Mouse (Mus musculus): ENCODE data around the gene Map3k7cl.

DNA sequence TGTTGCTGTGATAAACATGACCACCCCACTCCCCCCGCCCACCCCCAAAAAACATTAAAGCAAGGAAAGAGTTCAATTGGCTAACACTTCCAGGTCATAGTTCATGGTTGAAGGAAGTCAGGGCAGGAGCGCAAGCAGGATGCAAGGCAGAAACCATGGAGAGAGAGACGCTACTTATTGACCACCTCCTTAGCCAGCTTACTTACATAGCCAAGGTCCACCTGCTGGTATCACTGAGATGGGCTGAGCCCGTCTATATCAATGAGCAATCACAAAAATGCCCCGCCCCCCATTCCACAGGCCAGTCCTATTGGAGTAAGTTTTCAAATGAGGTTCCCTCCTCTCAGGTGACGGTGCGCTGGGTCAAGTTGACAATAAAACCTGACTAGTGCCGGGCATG, 72.7 kb downstream of the Map3k7cl start:
- TF ChIP-seq EP300 (IDR thresholded peaks at IDR 0.05; ENCODE audit: low read length) (no peak), RAD21 (IDR thresholded peaks at IDR 0.05; ENCODE audit: low read depth, low read length) (no peak)
